In genomic region chr8:120439309-120439708, GRCm38 (mm10) we compare ENCODE assay signal across 7 mouse cellular contexts.
DNase-seq lines count a peak whose midpoint lies in the region; ATAC-seq lines count a peak whose summit lies in the region.

No protein-coding gene starts in this region.

- peak overlapping the region; percentile 74 for H3K27ac ChIP-seq in forebrain, embryonic 14.5 days (ENCODE audit: low read depth, low read length)
- no peak overlapping the region for H3K27ac ChIP-seq in limb, embryonic 11.5 days (replicated peaks; ENCODE audit: low read depth, low read length)
- no peak overlapping the region for H3K27ac ChIP-seq in liver, embryonic 12.5 days

- peak overlapping the region; percentile 21 for H3K4me2 ChIP-seq in forebrain, embryonic 14.5 days (ENCODE audit: low read length)
- peak overlapping the region; percentile 13; the same call in 1 of the 2 replicates for H3K4me2 ChIP-seq in limb, embryonic 11.5 days (ENCODE audit: low read depth, severe bottlenecking)
- no peak overlapping the region for H3K4me2 ChIP-seq in liver, embryonic 12.5 days

- H3K27me3 ChIP-seq in forebrain, embryonic 14.5 days (replicated peaks; ENCODE audit: control insufficient read depth, insufficient read depth, low read length): no peaks in the 10 kb centered on the region
- peaks cover 9% of the 10 kb centered on the region for H3K27me3 ChIP-seq in limb, embryonic 11.5 days (ENCODE audit: control insufficient read depth, insufficient read depth, low read length)
- H3K27me3 ChIP-seq in liver, embryonic 12.5 days (replicated peaks): peaks cover 78% of the 10 kb centered on the region

- 2% methylated on average over 19 of the region's 19 CpGs for WGBS in forebrain, embryonic 14.5 days
- 3% methylated on average over 19 of the region's 19 CpGs for WGBS in limb, embryonic 11.5 days
- WGBS in liver, embryonic 12.5 days (ENCODE audit: insufficient replicate concordance): 50% methylated on average over 19 of the region's 19 CpGs

- no peak overlapping the region for H3K4me3 ChIP-seq in forebrain, embryonic 14.5 days (ENCODE audit: low read depth, low read length)
- no peak overlapping the region for H3K4me3 ChIP-seq in limb, embryonic 11.5 days (ENCODE audit: low read depth, low read length)
- H3K4me3 ChIP-seq in liver, embryonic 12.5 days: no peak overlapping the region

- H3K9ac ChIP-seq in forebrain, embryonic 14.5 days (ENCODE audit: low read length): peak overlapping the region; percentile 17; the same call in 1 of the 2 replicates
- H3K9ac ChIP-seq in limb, embryonic 11.5 days (ENCODE audit: low read length): no peak overlapping the region
- H3K9ac ChIP-seq in liver, embryonic 12.5 days: no peak overlapping the region

- no peaks in the 10 kb centered on the region for H3K9me3 ChIP-seq in forebrain, embryonic 14.5 days (replicated peaks; ENCODE audit: control insufficient read depth, low read length)
- no peaks in the 10 kb centered on the region for H3K9me3 ChIP-seq in limb, embryonic 11.5 days (ENCODE audit: control insufficient read depth, low read length)
- no peaks in the 10 kb centered on the region for H3K9me3 ChIP-seq in liver, embryonic 12.5 days (replicated peaks)

- ATAC-seq in forebrain, embryonic 14.5 days: peak; percentile 92
- no peak for ATAC-seq in limb, embryonic 11.5 days (ENCODE audit: insufficient number of reproducible peaks, low FRiP score, low TSS enrichment, low read depth)
- ATAC-seq in liver, embryonic 12.5 days: no peak

- peaks cover 62% of the 10 kb centered on the region for H3K4me1 ChIP-seq in forebrain, embryonic 14.5 days (ENCODE audit: control insufficient read depth, insufficient read depth, low read length)
- peaks cover 29% of the 10 kb centered on the region for H3K4me1 ChIP-seq in limb, embryonic 11.5 days (ENCODE audit: control insufficient read depth, insufficient read depth, low read length)
- peaks cover 49% of the 10 kb centered on the region for H3K4me1 ChIP-seq in liver, embryonic 12.5 days

- H3K36me3 ChIP-seq in forebrain, embryonic 14.5 days (ENCODE audit: control insufficient read depth, insufficient read depth, low read length): no peaks in the 10 kb centered on the region
- H3K36me3 ChIP-seq in limb, embryonic 11.5 days (ENCODE audit: control insufficient read depth, insufficient read depth, low read length): no peaks in the 10 kb centered on the region
- H3K36me3 ChIP-seq in liver, embryonic 12.5 days: no peaks in the 10 kb centered on the region

- peak; percentile 47 for DNase-seq in right cerebral cortex, postnatal 25 days
- no peak for DNase-seq in right cerebral cortex, postnatal 36 days (ENCODE audit: low spot score in 2 of 2)
- peak; percentile 95 for DNase-seq in forebrain, embryonic 14.5 days (ENCODE audit: low spot score)
- no peak for DNase-seq in limb, embryonic 11.5 days (ENCODE audit: low spot score)
- DNase-seq in B cell, adult 2 months: no peak
- DNase-seq in kidney, adult 18-20 months: no peak

Comparison
In these comparisons a context has a peak if more than half of its experiments do, and no peak if none do; other contexts are left out.
1. DNase-seq: peak in right cerebral cortex, postnatal 25 days (single experiment) and forebrain, embryonic 14.5 days (single experiment); none in right cerebral cortex, postnatal 36 days (0 of 2), limb, embryonic 11.5 days (single experiment), B cell, adult 2 months (0 of 2) and kidney, adult 18-20 months (single experiment).